Mouse (Mus musculus): Measurements from ENCODE around the gene Prl2c1.
"Not testable (repeated sequence)": the region's sequence is repeated elsewhere in the genome, so short reads cannot be mapped to it uniquely, and the experiment has no call there.

GRCm38 (mm10) chr13:27904236-27904635 is 55.1 kb downstream of the Prl2c1 start:
- not testable (repeated sequence) for TF ChIP-seq CTCF (IDR thresholded peaks at IDR 0.05; ENCODE audit: low read depth, low read length); POLR2A (IDR thresholded peaks at IDR 0.05; ENCODE audit: extremely low read depth, insufficient read depth, low read length)

All from liver, adult 2 months (tissue).